Mouse (Mus musculus): ENCODE data around the gene Zbtb5.

GRCm38 (mm10) chr4:45026459-45026858 lies 14.2 kb upstream of the Zbtb5 start:
- TF ChIP-seq CTCF (IDR thresholded peaks at IDR 0.05; ENCODE audit: extremely low read depth, insufficient read length, insufficient replicate concordance, low read depth, low read length) (no peak), POLR2A (IDR thresholded peaks at IDR 0.05; ENCODE audit: low read depth, low read length) (no peak)

All from small intestine, adult 2 months (tissue).